Mouse (Mus musculus) kidney, embryonic 14.5 days (tissue): ENCODE measurements around the gene Eif3i. TPM values are rescaled to one million over a fixed set of nuclear protein-coding genes. Genes with fewer than 3 reads are reported as not detected.

Source experiments
- ATAC-seq: fragments of 200-750 bp; cut with Nextera tagmentation; 2 replicates; pipeline ENCODE4 v1.8.0; 2017; ENCODE audit warnings: moderate number of reproducible peaks, mild to moderate bottlenecking, moderate TSS enrichment, moderate library complexity; ENCODE audit not compliant: low FRiP score, low TSS enrichment
- H3K27ac ChIP-seq: fragments of 300-500 bp; sonication (generic); 2 replicates; pipeline ENCODE4 v1.5.1; 2014; ENCODE audit warnings: low read depth, mild to moderate bottlenecking, low read length, moderate library complexity, mixed read lengths
- H3K27me3 ChIP-seq: fragments of 300-500 bp; sonication (generic); 2 replicates; pipeline ENCODE4 v1.6.1; 2014; ENCODE audit warnings: mild to moderate bottlenecking, low read length; ENCODE audit not compliant: control insufficient read depth, insufficient read depth
- H3K36me3 ChIP-seq: fragments of 300-500 bp; sonication (generic); 2 replicates; pipeline ENCODE4 v1.6.1; 2014; ENCODE audit warnings: low read length, mixed read lengths; ENCODE audit not compliant: control insufficient read depth, insufficient read depth
- H3K4me1 ChIP-seq: fragments of 300-500 bp; sonication (generic); 2 replicates; pipeline ENCODE4 v1.6.1; 2014; ENCODE audit warnings: low read length, mixed read lengths; ENCODE audit not compliant: control insufficient read depth, insufficient read depth
- H3K4me2 ChIP-seq: fragments of 300-500 bp; sonication (generic); replicated peaks from 2 replicates; pipeline ENCODE4 v1.6.1; 2014; ENCODE audit warnings: low read depth, mild to moderate bottlenecking, low read length
- H3K4me3 ChIP-seq: fragments of 300-500 bp; sonication (generic); 2 replicates; pipeline ENCODE4 v1.5.1; 2014; ENCODE audit warnings: mild to moderate bottlenecking, low read length
- H3K9ac ChIP-seq: fragments of 300-500 bp; sonication (generic); 2 replicates; pipeline ENCODE4 v1.6.1; 2014; ENCODE audit warnings: low read depth, mild to moderate bottlenecking, low read length, moderate library complexity
- H3K9me3 ChIP-seq: fragments of 300-500 bp; sonication (generic); 2 replicates; pipeline ENCODE4 v1.6.1; 2016; ENCODE audit warnings: low read length; ENCODE audit not compliant: control insufficient read depth
- WGBS: fragments of 180-500 bp; shearing (Covaris S2); extraction: QIAGEN DNeasy Blood & Tissue Kit; methylation state at CpG from one replicate; pipeline ENCODE4 v1.1.7; 2014; 5-methylcytosine and 5-hydroxymethylcytosine counted together
- polyA plus RNA-seq: library from polyadenylated mRNA; unstranded; fragments of >200 nt; fragmentation: Nextera tagmentation; extraction: Ambion mirVana; gene quantifications from 2 replicates; pipeline ENCODE4 v1.2.1, GENCODE M21; 2014

The Eif3i gene
- polyA plus RNA-seq, 1 experiment from 2014 or later = 340 TPM

DNA sequence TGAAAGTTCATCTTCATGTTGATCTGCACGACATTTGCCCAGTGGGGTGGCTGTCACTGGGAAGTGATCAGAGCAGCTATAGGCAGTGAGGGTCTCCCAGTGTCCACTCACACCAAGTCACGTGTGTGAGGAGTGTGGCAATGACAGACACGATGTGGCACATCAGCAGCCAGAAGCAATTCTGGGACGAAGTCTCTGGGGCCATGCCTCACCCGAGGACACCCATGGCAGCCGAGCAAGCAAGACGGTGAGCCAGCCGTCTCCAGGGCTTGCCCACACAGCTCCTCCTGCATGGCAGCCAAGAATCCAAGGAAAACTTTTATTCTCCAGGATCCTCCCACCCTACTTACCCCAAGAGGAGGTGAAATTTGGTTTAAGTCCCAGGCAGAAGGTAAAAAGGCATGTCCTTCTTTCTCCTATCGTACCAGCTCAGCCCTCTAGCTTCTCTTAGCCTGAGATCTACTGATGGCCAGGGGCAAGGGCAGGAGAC is 15.4 kb upstream of the Eif3i start:
- Histone ChIP-seq H3K4me1 (peaks cover 8% of the 10 kb centered on the region; the same call in 1 of the 2 replicates), H3K9me3 (no peaks in the 10 kb centered on the region), H3K9ac (no peak overlapping the region), H3K27me3 (no peaks in the 10 kb centered on the region), H3K4me3 (no peak overlapping the region), H3K4me2 (no peak overlapping the region), H3K27ac (no peak overlapping the region), H3K36me3 (peaks cover 15% of the 10 kb centered on the region; the same call in 1 of the 2 replicates)
- WGBS = 90% methylated on average over 9 of the region's 9 CpGs
- no peak for ATAC-seq

DNA sequence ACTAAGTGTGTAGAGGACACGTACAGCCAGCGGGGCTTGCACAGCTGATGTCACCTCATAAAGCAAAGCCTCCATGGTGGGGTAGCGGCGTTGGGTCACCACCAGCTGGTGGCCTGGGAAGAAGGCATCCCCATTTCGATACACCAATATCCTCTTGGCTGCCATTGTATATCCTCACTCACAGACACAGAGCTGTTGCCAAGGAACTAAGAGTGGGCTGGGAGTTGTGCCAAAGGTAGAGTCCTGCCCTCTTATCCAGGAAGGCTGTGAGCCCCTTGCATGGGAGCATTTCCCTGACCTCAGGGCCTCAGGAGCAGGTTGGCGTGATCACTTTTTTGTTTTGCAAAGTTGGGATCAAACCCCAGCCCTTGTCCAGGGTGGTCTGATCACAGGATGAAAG is 13.6 kb upstream of the Eif3i start, which contains the start of gene Dcdc2b:
Dcdc2b (minus strand) TSS at position 165 of the 400 bp plus-strand sequence.
- Histone ChIP-seq H3K4me1 (peaks cover 8% of the 10 kb centered on the region; the same call in 1 of the 2 replicates), H3K4me3 (no peak within 1 kb of the TSS), H3K36me3 (peaks cover 22% of the 10 kb centered on the region), H3K9ac (no peak within 1 kb of the TSS), H3K27me3 (no peaks in the 10 kb centered on the region), H3K27ac (no peak within 1 kb of the TSS), H3K9me3 (no peaks in the 10 kb centered on the region), H3K4me2 (no peak within 1 kb of the TSS)
- ATAC-seq = no peak
- 87% methylated on average over 6 of the region's 6 CpGs for WGBS

DNA sequence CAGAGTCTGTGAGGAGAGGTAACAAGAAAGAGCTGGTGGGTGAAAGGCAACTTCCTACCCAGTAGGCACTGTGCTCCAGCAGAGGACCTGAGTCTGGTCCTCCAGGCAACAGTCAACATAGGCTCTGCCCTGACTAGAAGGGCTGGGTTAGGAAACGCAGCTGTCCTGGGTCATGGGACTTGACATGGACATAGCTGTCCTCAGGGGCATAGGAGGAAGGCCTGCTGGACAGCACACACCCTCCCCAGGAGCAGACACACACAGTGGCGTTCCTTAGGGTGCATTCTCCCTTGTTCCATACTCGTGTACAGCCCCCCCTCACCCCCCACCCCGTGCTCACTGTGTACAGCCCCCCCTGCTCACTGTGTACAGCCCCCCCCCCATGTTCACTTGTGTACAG is 10.0 kb upstream of the Eif3i start:
- H3K4me3 ChIP-seq = no peak overlapping the region
- H3K27ac ChIP-seq = no peak overlapping the region
- WGBS = 78% methylated on average over 4 of the region's 4 CpGs
- ATAC-seq = no peak
- H3K4me1 ChIP-seq = no peaks in the 10 kb centered on the region
- H3K4me2 ChIP-seq = no peak overlapping the region
- peaks cover 28% of the 10 kb centered on the region for H3K36me3 ChIP-seq
- no peaks in the 10 kb centered on the region for H3K27me3 ChIP-seq
- no peaks in the 10 kb centered on the region for H3K9me3 ChIP-seq
- H3K9ac ChIP-seq = no peak overlapping the region

DNA sequence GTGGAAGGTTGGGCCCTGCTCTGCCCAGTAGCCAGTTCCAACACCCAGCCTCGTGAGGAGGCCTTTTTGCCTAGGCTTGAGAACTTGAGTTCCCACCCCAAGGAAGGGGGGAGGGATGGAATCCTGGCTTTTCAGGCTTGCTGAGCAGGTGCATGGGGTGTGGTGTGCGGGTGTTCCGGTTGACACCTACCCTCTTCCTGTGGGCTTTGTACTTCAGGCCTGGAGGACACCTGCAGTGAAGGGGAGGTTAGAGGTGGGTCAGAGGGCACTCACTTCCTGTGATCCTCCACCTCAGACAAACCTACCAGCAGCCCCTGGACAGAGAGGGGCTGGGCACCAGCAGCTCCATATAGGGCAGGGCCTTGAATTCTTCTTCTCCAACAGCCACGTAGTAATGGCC is 9.6 kb upstream of the Eif3i start:
- Histone ChIP-seq H3K4me3 (no peak overlapping the region), H3K9me3 (no peaks in the 10 kb centered on the region), H3K4me2 (no peak overlapping the region), H3K4me1 (no peaks in the 10 kb centered on the region), H3K9ac (no peak overlapping the region), H3K36me3 (peaks cover 32% of the 10 kb centered on the region), H3K27ac (no peak overlapping the region), H3K27me3 (no peaks in the 10 kb centered on the region)
- WGBS = 68% methylated on average over 4 of the region's 4 CpGs
- no peak for ATAC-seq

DNA sequence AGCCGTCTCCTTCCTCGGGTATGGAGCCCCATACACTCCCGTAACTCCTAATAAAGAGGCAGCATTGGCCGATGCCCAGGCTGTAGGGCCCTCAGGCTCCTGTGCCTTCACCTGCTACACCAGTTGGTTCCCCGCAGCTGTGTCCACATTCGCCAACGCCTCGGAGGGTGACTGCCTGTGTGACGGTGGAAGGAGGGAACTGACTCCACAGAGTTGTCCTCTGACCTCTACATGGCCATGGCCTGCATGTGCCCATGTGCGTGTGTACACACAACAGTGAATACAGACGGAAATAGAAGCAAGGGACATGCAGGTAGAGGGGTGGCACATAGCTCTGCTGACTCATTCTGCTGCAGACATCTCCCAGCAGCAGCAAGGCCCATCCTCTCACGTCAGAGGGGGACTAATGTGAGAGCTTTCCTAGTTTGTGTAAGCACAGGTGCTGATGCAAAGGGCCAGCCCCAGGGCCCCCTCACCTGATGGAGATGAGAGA is 8.7 kb upstream of the Eif3i start:
- no peaks in the 10 kb centered on the region for H3K27me3 ChIP-seq
- peak; percentile 25 for ATAC-seq
- H3K36me3 ChIP-seq = peaks cover 39% of the 10 kb centered on the region
- WGBS = 78% methylated on average over 12 of the region's 12 CpGs
- no peak overlapping the region for H3K9ac ChIP-seq
- no peak overlapping the region for H3K27ac ChIP-seq
- H3K4me1 ChIP-seq = no peaks in the 10 kb centered on the region
- no peaks in the 10 kb centered on the region for H3K9me3 ChIP-seq
- no peak overlapping the region for H3K4me3 ChIP-seq
- H3K4me2 ChIP-seq = no peak overlapping the region

DNA sequence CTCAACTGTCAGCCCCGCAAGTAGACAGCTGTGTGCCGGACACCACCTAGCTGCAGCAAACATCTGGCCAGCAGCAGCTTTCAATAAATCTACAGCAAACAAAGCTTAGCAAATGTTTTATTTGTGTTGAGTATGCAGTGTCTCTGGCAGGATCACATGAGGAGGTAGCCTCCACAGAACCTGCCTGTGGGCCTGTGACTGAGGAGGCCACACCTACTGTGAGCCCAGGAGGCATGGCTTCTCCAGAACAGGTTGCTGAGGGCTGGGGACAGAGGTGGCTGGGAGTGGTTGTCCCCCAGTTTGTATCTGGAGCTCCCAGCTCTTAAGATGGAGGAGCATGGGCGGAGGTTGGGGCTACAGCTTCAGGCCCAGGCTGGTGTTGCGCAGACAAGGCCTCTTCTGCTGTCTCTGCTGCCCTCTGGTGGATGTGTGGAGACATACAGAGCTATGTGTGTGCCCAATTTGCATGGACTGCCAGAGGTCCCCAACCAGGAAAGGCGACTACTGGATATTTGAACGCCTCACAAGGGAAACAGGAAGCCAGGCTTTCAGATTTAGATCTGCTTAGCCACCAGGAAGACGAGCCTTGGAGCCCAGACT is 8.1 kb upstream of the Eif3i start:
- 32% methylated on average over 7 of the region's 7 CpGs for WGBS
- no peaks in the 10 kb centered on the region for H3K9me3 ChIP-seq
- no peaks in the 10 kb centered on the region for H3K4me1 ChIP-seq
- peaks cover 46% of the 10 kb centered on the region for H3K36me3 ChIP-seq
- peak; percentile 79 for ATAC-seq
- H3K4me3 ChIP-seq = no peak overlapping the region
- H3K27me3 ChIP-seq = no peaks in the 10 kb centered on the region
- H3K9ac ChIP-seq = no peak overlapping the region
- H3K27ac ChIP-seq = no peak overlapping the region
- H3K4me2 ChIP-seq = no peak overlapping the region

DNA sequence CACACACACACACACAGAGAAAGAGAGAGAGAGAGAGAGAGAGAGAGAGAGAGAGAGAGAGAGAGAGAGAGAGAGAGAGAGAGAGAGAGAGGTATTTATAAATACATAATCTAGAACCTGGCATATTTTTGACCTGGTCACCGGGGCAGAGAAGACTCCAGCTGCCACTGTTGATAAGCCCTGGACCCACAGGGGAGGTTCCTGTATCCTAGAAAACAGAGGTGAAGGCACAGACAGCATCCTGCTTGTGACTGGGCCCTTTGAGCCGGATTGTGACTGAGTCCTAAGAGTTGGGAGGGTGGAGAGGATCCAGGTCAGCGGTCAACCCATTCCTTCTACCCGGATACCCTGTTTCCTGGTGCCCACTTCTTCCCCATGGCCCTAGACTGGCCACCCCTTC is 11.6 kb downstream of the Eif3i start:
- Histone ChIP-seq H3K9me3 (no peaks in the 10 kb centered on the region), H3K27me3 (no peaks in the 10 kb centered on the region), H3K4me3 (no peak overlapping the region), H3K36me3 (peaks cover 34% of the 10 kb centered on the region), H3K27ac (no peak overlapping the region), H3K4me2 (no peak overlapping the region), H3K4me1 (peaks cover 8% of the 10 kb centered on the region), H3K9ac (no peak overlapping the region)
- ATAC-seq = no peak
- 79% methylated on average over 4 of the region's 4 CpGs for WGBS

DNA sequence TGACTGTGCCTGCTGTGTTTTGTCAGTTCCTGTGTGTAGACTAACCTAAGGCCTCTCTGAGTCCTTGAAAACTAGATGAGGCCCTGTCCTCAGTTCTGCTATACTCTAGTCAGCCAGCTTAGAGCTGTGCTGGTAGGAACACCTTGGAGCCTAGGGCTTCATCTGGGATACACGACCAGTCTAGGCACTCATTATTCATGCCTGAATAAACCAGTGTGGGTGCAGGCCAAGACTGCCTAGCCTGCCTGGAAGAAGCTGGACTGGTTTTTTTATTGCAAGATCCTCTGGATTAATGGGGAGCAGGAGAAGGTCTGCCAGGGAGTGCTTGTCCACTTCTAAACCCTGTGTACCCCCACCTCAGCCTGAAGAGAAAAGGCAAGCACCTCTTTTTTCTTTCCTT is 13.5 kb downstream of the Eif3i start:
- no peaks in the 10 kb centered on the region for H3K27me3 ChIP-seq
- H3K4me2 ChIP-seq = no peak overlapping the region
- peak overlapping the region; percentile 24; the same call in 1 of the 2 replicates for H3K27ac ChIP-seq
- peaks cover 8% of the 10 kb centered on the region for H3K4me1 ChIP-seq
- no peaks in the 10 kb centered on the region for H3K9me3 ChIP-seq
- H3K4me3 ChIP-seq = no peak overlapping the region
- no peak overlapping the region; the same call in 1 of the 2 replicates for H3K9ac ChIP-seq
- peaks cover 15% of the 10 kb centered on the region for H3K36me3 ChIP-seq
- no peak for ATAC-seq
- 23% methylated on average over 1 of the region's 1 CpGs for WGBS

DNA sequence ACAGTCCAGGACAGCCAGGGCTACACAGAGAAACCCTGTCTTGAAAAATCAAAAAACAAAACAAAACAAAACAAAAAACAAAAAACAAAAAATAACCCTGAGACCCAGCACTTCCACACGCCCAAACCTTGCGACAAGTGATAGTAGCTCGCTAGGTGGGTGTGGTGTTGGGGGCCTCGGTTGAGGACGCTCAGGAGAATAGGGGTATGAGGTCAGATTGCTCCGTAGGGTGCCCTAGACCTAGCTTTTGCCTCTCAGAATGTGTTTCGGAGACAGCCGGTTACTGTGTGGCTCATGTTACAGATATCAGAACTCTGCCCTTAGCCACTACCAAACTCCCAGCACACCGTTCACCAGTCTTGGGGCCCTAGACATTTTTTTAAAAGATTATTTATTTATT is 14.7 kb downstream of the Eif3i start:
- H3K27ac ChIP-seq = no peak overlapping the region
- H3K9me3 ChIP-seq = no peaks in the 10 kb centered on the region
- H3K36me3 ChIP-seq = peaks cover 3% of the 10 kb centered on the region; the same call in 1 of the 2 replicates
- peaks cover 12% of the 10 kb centered on the region for H3K4me1 ChIP-seq
- 67% methylated on average over 9 of the region's 9 CpGs for WGBS
- H3K4me3 ChIP-seq = peak overlapping the region; percentile 41; the same call in 1 of the 2 replicates
- H3K9ac ChIP-seq = no peak overlapping the region
- no peak for ATAC-seq
- H3K27me3 ChIP-seq = no peaks in the 10 kb centered on the region
- H3K4me2 ChIP-seq = peak overlapping the region; percentile 68; the same call in 1 of the 2 replicates
